Mouse (Mus musculus) cerebellum, adult 11 months (tissue): ENCODE results near the gene Efcab8.
A peak's percentile ranks its signal among the peaks of the same experiment; 100 is the strongest.
"Not testable (repeated sequence)": the region's sequence is repeated elsewhere in the genome, so short reads cannot be mapped to it uniquely, and the experiment has no call there.

Experiments
- DNase-seq: peaks from one replicate; pipeline ENCODE4 v3.0.0; 2022

The Efcab8 gene

DNA sequence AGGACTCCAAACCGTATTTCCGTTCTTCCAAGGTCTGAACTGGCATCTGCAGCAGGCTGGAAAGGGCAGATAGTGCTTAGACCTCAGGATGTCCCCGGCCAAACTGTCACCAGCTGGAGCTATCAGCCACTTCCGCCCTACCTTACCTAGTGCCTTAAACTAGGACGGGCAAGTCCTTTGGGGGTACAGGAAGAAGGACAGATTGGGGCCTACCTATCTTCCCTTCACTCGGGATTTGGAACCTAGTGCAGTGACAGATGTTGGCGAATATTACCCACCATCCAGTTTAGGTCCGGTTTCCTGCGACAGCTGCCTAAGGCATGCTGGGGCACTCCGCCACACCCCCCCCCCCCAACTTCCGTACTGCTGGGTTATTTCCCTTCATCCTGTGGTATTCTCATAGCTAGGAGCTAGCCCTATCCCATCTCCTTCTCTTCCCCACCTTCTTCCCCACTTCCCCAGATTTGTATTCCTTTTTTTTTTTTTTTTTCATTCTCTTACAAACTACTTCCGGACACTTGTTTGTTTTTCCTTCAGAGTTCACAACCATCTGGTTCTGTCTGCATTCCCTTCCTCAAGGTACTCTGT, at the start of gene Efcab8:
Efcab8 (plus strand) TSS at position 538 of the 588 bp plus-strand sequence.
- DNase-seq, result no peak

DNA sequence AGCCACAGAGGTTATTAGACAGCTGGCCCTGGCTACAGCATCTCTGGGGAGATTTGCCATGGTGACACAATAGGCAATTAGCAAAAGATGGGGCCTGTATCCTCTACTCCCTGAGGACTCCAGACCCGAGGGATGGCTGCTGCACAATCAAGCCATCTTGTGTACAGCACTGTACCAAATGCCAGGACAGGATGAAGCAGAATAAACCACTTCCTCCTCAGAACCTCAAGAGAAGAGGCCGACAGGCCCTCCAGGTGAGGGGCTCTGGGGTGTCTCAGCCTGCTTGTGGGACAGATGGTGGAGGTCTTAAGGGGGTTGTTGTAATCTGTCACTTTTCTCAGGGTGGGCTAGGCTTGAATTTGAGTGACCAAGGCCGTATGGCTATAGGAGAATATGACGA, 45.7 kb upstream of the Efcab8 start:
- no peak for DNase-seq

DNA sequence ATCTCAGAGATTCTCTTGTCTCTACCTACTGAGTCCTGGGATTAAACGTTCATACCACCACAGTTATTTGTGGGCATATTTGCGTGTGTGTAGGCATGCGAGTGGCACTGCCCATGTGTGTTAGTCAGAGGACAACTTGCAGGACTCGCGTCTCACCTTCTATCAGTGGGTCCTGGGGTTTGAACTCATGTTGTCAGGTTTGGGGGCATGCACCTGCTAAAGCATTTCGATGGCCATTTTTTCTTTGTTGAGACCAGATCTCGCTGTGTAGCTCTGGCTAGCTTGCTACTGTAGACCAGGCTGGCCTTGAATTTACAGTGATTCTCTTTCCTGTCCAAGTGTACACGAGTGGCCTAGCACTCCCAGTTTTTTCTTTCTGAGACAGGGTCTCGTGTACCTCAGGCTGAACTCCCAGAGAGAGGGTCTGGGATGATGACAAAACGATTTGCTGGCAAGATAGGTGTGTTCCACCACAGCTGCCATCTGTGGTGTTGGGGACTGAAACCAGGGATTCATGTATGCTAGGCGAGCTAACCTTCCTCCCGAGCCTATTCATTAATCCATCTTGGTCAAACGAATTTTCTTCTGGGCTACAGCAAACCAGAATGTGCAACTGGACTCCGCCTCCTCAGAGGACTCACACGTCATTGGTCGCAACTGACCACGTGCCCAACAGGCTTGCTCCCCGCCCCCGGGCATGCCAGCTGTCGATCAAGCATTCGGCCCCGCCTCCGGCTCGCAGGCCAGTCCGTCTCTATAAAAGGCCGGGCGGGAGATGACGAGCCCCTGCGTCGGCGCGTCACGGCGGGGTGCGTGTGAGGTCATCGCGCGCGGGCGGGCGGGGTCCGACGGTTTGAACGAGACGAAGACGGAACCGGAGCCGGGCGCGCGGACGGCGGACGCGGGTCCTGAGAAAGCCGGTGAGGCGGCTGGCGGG, 39.0 kb upstream of the Efcab8 start, which contains the start of gene Mapre1:
Mapre1 (plus strand) TSS at position 775 of the 937 bp plus-strand sequence.
- DNase-seq, result peak; percentile 100

DNA sequence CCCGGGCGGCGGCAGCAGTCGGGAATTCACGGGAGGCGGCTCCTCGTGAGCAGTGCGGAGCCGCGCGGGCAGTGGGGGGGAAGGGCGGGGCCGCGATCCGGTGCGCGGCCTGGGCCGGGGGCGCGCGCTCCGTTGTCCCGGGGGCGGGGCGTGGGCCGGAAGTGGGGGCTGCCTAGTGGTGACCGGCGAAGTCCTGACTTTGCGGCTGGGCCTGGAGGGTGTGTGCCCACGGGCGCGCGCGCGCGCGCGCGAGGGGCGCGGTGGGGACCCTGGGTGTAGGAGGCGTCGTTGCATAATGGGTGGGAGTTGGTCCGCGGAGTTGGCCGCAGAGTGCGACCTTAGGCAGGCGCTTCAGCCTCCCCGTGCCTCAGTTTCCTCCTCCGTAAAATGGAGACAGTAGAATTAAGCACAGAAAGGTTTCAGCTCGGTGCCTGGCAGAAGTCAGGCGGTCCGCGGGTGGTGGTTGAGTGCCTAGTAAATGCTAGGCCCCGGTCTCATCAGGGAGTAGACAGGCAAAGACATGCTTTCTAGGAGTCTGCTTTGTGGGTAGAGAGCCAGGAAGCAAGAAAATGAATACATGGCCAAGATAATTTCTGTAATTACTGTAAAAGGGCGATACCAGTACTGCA, 38.2 kb upstream of the Efcab8 start:
- DNase-seq, result no peak

DNA sequence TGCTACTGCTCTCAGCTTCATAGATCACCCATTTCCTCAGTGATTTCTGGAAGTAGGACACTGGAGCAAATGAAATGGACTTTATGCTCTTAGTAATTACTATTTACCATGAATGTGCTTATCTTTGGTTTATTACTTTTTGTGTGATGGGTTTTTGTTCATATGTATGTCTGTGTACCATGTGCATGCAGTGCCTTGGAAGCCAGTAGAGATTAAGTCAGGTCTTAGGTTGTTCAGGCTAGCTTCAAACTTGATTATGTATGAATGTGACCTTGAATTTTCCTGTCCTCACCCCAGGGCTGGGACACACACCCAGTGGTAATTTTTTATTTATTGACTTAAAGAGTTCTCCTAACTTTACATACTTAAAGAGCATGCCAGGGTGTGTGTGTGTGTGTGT, 31.7 kb upstream of the Efcab8 start:
- no peak for DNase-seq

DNA sequence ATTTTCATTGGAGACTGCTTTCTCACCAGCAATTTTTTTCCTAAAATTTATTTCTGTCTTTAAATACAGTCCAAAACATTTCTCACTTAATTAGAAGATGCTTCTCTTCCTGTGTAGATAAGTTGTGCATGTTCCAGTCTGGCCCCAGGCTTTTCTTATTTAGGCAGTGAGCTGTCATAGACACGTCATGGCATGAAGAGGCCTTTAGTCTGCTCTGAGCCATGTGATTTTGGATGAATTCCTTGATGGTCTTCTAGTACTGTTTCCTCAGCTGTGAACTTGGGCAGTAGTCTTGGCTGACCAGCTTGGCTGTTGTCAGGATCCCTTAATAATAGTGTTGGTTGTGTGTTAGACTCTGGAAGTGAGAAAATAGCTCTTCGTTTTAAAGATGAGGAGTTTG, 29.4 kb upstream of the Efcab8 start:
- DNase-seq, result no peak

DNA sequence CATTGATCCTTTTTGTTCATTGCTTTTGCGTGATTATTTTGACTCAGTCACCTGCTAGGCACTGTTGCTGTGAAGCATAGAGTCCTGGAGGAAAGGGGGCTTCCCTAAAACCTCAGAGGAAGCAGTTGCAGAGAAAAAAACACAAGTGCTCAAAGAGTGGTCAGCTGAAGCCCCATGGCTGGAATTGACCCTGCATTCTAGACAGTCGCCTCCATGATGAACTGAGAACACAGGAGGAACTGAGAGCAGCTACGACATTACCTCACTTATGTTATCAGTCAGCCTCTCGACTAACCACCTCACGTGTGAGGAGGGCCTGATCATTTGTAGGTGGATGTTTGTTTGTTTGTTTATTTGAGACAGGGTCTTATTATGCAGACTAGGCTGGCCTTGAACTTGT, 17.6 kb upstream of the Efcab8 start:
- DNase-seq, result no peak

DNA sequence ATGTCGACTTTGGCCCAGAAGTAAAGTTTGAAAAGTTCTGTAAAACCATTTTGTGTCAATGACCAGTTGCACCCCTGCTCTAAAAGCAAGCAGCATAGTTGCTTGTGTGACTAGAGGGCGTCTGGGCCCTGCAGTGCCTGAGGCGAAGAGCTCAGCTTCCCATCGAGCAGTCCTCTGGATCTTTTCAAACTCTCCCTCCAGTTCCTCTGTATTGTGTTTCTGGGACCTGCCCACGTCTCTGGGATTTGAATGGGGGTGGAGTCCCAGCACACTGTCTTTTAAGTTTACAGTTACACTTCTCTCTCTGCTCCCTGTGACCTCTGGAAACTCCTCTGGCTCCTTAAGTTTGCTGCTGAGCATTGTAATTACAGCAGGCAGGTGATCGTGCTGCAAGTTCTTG, 12.2 kb upstream of the Efcab8 start:
- no peak for DNase-seq

DNA sequence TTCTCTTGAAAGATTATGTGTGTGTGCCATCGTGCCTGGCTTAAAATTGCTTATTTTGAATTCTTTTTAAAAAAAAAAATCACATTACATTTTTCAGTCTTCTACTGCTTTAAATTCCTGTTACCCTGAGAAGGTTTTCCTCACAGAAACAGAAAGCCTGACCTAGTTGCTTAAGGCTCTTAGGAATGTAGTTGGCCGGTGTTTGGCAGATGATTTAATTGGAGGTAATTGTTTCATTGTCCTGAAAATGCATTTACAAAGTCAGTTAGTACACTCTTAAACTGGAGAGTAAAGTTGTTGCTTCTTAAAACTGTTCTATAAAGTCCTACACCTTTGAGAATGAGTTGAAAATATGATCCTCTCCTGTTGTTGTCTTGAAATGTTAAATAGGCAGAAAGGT, 10.8 kb upstream of the Efcab8 start:
- no peak for DNase-seq

DNA sequence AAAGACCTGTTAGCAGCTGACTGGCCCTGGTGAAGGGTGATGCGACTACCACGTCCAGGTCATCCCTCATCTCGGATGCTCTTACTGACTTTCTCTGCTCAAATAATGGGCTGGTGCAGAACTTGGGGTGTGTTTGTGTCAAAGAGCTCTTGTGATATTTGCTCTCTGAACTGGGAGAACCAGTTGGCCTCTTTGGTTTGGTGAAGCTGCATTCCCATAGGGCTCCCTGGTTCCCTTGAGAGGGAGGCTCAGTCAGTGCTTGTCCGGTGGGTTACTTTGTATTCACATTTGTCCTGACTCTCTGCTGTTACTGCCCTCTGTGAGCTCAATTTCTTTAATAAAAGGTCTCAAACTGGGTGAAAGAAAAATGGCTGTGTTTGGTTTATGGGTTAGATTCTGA, 6.8 kb upstream of the Efcab8 start:
- no peak for DNase-seq

DNA sequence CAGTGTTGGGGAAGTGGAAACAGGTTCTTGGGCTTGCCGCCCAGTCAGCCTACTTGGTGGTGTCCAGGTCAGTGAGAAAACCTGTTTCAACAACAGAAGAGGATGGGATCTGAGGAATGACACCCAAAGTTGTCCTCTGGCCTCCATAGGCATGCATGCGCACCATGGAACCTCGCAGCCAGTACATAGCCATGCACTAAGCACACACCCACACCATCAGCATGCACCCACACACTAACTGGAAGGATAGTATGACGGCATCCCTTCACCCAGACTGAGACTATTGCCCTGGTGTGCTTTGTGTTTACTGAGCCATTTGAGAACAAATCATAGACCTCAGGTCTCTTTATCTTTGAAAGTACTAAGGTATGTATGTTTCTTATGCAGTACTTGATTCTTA, 4.3 kb upstream of the Efcab8 start:
- no peak for DNase-seq

DNA sequence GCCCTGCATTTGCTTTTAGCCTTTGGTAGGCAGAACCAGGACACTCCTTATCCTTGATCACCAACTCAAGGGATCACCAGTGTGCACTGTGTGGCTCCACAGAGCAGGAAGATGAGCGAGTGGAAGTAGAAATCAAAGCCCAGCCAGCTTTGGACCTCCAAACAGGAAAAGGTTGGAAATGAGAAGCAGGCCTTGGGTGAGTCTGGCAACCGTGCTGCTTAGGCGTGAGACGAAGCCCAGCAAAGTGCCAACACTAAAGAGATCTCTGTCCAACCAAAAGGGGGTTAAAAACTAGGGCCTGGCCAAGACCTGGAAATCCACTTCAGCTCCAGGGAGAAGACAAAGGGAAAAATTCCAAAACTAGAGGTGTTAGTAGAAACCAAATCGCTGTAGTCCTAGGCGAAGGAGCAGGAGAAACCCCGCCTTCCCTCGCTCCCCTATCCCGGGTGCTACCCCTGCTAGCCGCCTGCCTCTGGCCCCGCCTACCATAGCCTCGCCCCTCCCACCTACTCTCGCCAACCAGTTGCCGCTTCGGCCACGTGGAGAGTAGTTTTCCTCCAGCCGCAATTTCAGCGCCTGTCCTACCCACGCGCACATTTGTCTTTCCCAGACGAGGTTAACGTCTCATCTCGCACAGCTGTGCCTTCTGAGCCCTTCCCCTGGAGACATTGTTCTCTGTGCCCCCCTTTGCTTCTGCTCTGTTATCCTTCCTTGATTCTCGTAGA, 931 bp upstream of the Efcab8 start:
- DNase-seq, result no peak

DNA sequence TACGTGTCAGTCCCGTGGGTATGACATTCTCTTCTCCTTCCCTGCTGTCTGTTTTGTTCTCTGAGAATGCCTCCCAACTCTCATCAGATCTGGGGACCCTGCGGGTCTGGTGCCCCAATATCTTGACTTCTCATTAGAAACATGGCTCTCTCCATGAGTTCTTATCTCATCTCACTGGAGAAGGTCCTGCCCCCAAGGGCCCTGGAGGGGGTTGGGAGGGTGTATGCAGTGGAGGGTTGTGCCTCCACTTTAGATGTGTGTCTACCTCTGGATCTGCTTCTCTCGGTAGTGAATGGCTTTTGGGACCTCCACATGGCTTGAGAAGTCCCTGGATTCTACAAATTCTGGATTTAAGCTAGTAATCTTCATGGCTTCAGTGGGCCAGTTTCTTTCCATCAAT, 1.4 kb downstream of the Efcab8 start:
- DNase-seq, result no peak

DNA sequence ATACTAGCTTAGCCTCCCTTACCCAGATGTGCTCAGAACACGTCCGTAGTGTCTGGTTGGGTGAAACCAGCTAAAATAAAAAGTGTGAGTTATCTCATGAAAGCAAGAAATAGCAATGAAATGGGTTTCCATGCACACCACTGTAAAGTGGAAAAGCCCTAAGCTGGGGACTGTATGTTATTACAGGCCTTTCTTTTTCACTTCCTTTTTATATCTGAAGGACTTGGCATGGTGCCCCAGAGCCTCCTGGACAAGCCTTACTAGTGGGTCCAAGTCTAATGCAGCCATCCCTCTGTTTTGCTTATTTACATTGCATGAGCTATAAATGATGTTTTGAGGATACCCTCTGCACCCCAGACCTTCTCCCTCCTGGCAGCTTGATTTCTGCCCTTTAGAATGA, 4.9 kb downstream of the Efcab8 start:
- no peak for DNase-seq

DNA sequence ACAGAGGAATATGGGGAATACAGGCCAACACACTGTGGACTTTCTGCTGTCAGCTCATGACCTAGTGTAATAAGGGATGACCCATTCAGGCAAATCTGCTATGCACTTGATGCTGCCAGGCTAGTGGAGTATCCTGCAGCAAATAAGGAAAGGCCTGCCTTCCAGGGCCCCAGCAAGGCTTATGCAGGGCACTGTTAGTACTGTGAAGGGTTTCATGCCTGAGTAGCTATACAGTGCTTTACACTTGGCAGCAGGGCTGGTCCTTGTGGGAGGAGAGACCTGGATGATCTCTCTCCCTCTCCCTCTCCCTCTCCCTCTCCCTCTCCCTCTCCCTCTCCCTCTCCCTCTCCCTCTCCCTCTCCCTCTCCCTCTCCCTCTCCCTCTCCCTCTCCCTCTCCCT, 13.6 kb downstream of the Efcab8 start:
- no peak for DNase-seq

DNA sequence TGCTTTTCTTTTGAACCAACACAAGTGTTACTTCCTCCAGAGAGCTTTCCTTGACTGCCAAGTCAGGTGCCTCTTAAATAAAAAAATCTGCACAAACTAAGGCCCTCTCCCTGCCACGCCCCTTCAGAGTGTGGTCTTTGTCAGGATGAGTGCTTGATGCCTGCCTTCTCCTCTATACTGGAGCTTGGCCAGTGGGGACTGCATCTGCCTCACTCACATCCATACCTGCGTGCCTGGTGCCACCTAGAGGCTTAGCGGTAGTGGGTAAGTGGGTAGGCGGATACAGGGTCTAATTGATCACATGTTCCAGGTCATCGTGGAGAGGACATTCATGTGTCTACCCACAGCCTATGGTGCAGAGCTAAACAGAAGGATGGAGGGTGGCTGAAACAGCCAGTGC, 15.4 kb downstream of the Efcab8 start:
- no peak for DNase-seq

DNA sequence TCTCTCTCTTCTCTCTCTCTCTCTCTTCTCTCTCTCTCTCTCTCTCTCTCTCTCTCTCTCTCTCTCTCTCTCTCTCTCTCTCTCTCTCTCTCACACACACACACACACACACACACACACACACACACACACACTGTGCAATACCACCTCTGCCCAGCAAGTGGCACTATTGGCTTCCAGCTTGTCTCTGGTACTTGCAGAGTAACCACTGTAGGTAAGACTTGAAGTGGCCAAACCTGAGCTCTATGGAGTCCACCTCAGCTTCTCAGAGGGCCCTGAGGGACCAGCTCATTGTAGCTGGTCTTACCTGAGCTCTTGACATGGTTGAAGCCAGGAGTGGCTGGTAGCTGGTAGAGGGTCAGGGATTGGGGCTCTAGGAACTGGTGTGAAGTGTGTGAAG, 27.7 kb downstream of the Efcab8 start:
- DNase-seq, result peak; percentile 72

DNA sequence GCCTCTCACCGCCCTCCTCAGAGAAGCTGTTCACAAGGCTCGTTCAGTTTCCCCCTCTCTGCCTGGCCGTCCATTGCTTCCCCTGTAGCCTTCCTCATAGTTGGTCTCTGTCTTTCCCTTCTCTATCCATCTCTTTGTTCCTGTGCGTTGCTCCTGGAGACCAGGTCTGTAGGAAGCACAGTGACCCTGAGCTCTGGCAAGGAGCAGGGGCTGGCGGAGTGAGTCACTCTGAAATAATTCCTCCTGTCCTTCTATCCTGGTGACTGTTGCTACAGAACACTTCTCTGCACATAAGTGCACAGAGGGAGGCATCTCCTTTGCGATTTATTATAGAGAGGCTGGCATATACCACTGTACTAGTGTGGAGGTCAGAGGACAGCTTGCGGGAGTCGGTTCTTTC, 28.4 kb downstream of the Efcab8 start:
- no peak for DNase-seq

DNA sequence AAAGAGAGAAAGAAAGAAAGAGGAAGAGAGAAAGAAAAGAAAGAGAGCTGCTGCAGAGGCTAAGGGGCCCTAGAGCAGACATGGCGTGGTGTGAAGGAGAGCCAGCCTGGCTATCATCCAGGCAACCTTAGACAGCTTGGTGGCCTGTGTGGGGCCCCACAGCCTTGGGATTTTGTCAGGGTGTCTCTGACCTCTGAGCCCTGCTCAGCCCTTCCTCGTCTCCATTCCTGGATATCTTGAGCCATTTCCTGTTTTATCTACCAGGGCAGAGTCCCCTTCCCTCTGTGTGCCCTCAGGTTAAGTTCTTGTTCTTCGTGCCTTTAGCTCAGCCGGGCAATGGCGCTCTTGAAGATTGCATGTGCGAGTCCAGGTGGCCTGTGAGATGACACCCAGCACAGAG, 29.1 kb downstream of the Efcab8 start:
- no peak for DNase-seq

DNA sequence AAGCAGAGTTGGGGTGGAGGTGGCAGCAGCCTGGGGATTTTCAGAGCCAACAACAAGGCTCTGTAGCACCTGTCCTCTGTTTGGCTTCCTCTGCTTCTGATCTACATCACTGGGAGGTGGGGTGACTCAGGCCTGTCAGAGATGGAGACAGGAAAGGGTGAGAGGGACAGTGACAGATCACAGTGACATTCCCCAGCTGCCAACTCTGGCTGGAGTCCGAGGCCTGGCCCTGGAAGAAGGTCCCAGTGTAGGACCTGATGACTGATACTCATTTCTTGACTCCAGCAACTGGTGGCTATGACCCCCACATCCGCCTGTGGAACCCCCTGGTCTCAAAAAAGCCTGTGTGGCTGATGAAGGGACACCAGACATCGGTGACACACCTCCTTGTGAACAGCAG, 30.2 kb downstream of the Efcab8 start:
- DNase-seq, result no peak

DNA sequence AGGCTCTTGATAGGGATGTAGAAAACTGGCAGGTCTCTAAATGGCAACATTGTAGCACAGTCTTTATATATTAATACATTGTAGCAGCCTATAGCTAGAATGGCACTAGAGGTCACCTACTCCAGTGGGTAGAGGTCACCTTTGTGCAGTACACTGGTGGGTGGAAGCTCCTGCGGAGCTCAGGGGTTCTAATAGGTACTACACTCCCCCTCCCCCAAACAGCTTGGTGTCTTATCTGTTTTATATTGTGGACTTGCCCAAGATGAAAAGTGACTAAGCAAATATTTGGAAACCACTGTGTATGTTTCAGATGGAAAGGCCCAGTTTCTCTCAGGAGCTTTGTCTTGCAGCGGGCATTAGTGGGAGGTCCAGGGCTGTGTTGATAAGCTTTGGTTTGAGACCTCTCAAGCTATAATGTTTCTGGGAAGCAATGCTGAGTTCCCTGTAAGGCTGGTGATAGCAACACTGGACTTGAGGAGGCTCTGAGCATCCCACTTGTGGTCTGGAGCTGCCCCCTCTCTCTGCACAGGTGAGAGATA, 42.3 kb downstream of the Efcab8 start:
- no peak for DNase-seq

DNA sequence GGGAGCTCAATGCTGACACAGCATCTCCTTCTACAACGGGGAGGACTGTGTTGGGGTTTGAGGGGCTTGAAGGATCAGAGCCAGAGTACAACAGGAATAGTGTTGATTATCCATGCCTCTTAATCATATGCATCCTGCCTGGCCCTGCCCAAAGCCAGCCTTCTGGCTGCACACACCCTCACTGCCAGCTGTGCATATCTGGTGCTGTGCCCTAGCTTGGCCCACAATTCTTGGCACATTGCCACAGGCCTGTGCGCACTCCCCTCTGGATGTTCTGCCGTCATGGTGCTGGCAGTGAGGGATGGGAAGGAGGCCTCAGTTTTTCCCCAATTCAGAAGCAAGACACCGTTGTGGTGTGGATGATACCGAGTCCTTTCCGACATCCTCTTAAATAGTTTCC, 44.9 kb downstream of the Efcab8 start:
- DNase-seq, result no peak

DNA sequence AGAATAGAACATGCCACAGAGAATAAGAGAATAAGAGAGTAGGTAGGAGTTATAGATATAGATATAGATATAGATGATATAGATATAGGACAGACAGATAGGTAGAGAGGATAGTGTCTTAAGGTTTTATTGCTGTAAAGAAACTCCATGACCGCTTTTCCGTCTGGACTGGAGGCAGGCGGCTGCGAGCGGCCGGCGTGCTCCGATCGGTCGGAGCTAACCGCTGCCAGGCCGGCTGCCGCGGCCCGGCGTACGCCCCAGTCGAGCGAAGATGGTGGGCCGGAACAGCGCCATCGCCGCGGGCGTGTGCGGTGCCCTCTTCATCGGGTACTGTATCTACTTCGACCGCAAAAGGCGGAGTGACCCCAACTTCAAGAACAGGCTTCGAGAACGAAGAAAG, 46.2 kb downstream of the Efcab8 start:
- not testable (repeated sequence) for DNase-seq
